ENCODE assay signal across 12 mouse cellular contexts in the genomic region with DNA sequence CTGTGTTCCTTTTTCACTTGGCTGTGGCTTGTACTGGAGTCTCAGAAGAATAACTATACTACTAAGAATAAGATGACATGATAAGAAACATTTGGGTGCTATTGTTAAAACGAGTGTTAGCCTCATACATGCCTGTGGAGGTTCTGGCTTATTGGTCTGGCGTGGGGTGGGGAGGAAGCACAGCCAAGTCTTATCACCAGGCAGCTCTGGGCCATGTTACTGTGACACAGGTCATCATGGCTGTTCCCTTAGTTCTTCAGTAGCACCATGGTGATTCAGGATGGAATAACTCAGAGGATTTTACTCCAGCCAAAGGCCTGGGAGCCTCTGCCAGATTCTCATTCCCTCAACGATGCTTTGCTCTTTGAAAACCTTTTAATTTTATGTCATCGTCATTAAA. TPM values are rescaled to one million over a fixed set of nuclear protein-coding genes. Genes with fewer than 3 reads are reported as not detected.
DNase-seq lines count a peak whose midpoint lies in the region.
"Had no signal": no experiment of that assay in that cellular context is flagged by ENCODE, and none has a peak within 500 bp of the region (broad histone marks: within the 10 kb centered on the region; RNA-seq: fewer than 3 reads in every experiment).

No protein-coding gene starts in this region.

- peak; percentile 22 for DNase-seq in heart, adult 8-10 months (ENCODE audit: low spot score)
- DNase-seq in heart, postnatal 4 days: no peak
- peak; percentile 9 for DNase-seq in kidney, postnatal 14 days
- DNase-seq in kidney, postnatal 25 days: no peak
- peak; percentile 74 for DNase-seq in adipocyte (ENCODE audit: low spot score)
- no peak for DNase-seq in left cerebral cortex, adult 11 months (ENCODE audit: low spot score)
- DNase-seq: adrenal gland, postnatal 14 days; B cell, adult 2 months; cerebellum, adult 18-20 months; cerebellum, adult 9-11 months; cerebellum, postnatal 36 days; gastrocnemius, postnatal 10 days had no signal

RNA-seq across cellular contexts. Expression of gene Ddah1, which starts 38.8 kb away (rescaled TPM):
- 1 to 10 TPM; 6.3 to 9.3 (median 7.5) TPM for total RNA-seq in heart, adult 8-10 months (2022)
- 10 to 100 TPM; 15.5 to 15.9 TPM for total RNA-seq in heart, postnatal 4 days (2021)

Comparison
In these comparisons a context has a peak if more than half of its experiments do, and no peak if none do; other contexts are left out.
1. DNase-seq: peak in heart, adult 8-10 months (single experiment), kidney, postnatal 14 days (single experiment) and adipocyte (single experiment); none in heart, postnatal 4 days (single experiment), kidney, postnatal 25 days (0 of 2) and left cerebral cortex, adult 11 months (single experiment).